Mouse (Mus musculus) liver, embryonic 11.5 days (tissue): ENCODE measurements around the gene Pmpca. TPM values are rescaled to one million over a fixed set of nuclear protein-coding genes. Genes with fewer than 3 reads are reported as not detected.

Source experiments
- ATAC-seq: fragments of 200-750 bp; cut with Nextera tagmentation; replicated peaks from 2 replicates; pipeline ENCODE4 v1.8.0; 2017; ENCODE audit warnings: moderate number of reproducible peaks, mild to moderate bottlenecking, moderate TSS enrichment, moderate library complexity; ENCODE audit not compliant: low FRiP score
- DNase-seq: peaks from one replicate; pipeline ENCODE4 v3.0.0-alpha.2; 2017; ENCODE audit warnings: low spot score
- H3K27ac ChIP-seq: fragments of 300-500 bp; sonication (generic); 2 replicates; pipeline ENCODE4 v1.5.1; 2014; ENCODE audit warnings: mild to moderate bottlenecking, low read depth, low read length, control low read depth
- H3K27me3 ChIP-seq: fragments of 300-500 bp; sonication (generic); replicated peaks from 2 replicates; pipeline ENCODE4 v1.6.1; 2014; ENCODE audit warnings: low read length, mixed read lengths; ENCODE audit not compliant: control insufficient read depth, insufficient read depth
- H3K36me3 ChIP-seq: fragments of 300-500 bp; sonication (generic); 2 replicates; pipeline ENCODE4 v1.6.1; 2014; ENCODE audit warnings: mild to moderate bottlenecking, low read length, moderate library complexity, mixed read lengths; ENCODE audit not compliant: control insufficient read depth, insufficient read depth
- H3K4me1 ChIP-seq: fragments of 300-500 bp; sonication (generic); replicated peaks from 2 replicates; pipeline ENCODE4 v1.6.1; 2014; ENCODE audit warnings: low read length, mixed read lengths; ENCODE audit not compliant: control insufficient read depth, insufficient read depth
- H3K4me2 ChIP-seq: fragments of 300-500 bp; sonication (generic); 2 replicates; pipeline ENCODE4 v1.6.1; 2014; ENCODE audit warnings: mild to moderate bottlenecking, control low read depth, moderate library complexity
- H3K4me3 ChIP-seq: fragments of 300-500 bp; sonication (generic); 2 replicates; pipeline ENCODE4 v1.5.1; 2014; ENCODE audit warnings: low read depth, low read length, control low read depth
- H3K9ac ChIP-seq: fragments of 300-500 bp; sonication (generic); 2 replicates; pipeline ENCODE4 v1.6.1; 2014; ENCODE audit warnings: low read depth, low read length, control low read depth
- H3K9me3 ChIP-seq: fragments of 300-500 bp; sonication (generic); 2 replicates; pipeline ENCODE4 v1.6.1; 2016; ENCODE audit warnings: low read length, inconsistent platforms, mixed read lengths; ENCODE audit not compliant: control insufficient read depth
- WGBS: fragments of 180-500 bp; shearing (Covaris S2); extraction: QIAGEN DNeasy Blood & Tissue Kit; methylation state at CpG from one replicate; pipeline ENCODE4 v1.1.7; 2014; 5-methylcytosine and 5-hydroxymethylcytosine counted together
- polyA plus RNA-seq: library from polyadenylated mRNA; unstranded; fragments of >200 nt; fragmentation: Nextera tagmentation; extraction: Ambion mirVana; gene quantifications from 2 replicates; pipeline ENCODE4 v1.2.1, GENCODE M21; 2014

Gene Pmpca
- polyA plus RNA-seq, result 147 and 150 TPM in 2 replicates

DNA sequence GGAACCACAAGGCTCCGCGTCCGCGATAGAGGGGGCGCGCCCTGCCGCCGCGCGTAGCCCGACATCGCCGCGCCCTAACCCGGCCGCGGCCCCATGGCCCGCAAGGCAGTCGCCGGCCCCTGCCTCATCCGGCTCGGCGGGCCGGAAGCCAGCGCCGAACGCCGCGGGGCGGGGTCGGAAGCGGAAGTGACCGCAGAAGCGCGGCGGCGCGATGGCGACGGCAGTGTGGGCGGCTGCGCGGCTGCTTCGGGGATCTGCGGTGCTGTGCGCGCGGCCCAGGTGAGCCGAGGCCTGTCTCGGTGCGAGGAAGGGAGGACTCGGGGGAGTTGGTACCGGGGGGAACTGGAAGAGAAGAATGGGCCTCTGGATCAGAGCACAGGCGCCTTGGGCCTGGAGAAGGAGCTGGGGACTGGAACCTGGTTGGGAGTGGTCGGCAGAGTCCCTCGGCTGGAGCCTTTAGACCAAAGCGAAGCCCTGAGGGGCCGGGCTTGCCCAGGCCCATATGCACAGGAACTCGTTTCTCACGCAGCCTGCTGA, at the start of gene Pmpca, which contains the start of gene Entr1:
Pmpca (plus strand) TSS at position 186 of the 537 bp plus-strand sequence.
Entr1 (minus strand) TSS at position 163 of the 537 bp plus-strand sequence.
- Histone ChIP-seq H3K27ac (peak within 1 kb of the TSS; percentile 40), H3K9me3 (no peaks in the 10 kb centered on the region), H3K4me2 (peak within 1 kb of the TSS; percentile 72), H3K4me1 (peaks cover 14% of the 10 kb centered on the region), H3K27me3 (no peaks in the 10 kb centered on the region), H3K36me3 (peaks cover 61% of the 10 kb centered on the region), H3K9ac (peak within 1 kb of the TSS; percentile 94), H3K4me3 (peak within 1 kb of the TSS; percentile 87)
- ATAC-seq (peak; percentile 91), DNase-seq (peak; percentile 88)
- under 1% methylated on average over 60 of the region's 60 CpGs for WGBS

DNA sequence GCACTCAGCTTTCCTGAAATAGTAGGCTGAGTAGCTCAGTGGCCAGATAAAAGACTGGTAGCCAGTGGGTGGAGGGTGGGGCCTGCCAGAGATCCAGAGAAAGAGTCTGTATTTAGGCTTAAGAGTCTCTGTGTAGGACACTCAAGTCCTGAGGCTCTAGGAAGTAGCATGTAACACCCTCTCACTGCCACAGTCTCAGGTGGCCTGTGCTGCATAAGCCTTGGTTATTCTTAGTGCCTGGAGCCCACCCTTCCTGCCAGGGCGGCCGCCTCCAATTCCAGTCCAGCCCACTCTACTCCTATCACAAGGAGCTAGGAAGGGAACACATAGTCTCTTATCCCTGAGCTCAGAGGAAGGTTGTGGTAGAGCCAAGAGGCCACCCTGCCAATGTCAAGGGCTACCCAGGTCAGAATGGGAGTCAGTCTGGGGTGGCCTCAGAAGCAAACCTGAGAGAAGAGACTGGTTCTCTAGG, 47.6 kb upstream of the Pmpca start:
- Histone ChIP-seq H3K9me3 (no peaks in the 10 kb centered on the region), H3K4me3 (no peak overlapping the region), H3K27me3 (no peaks in the 10 kb centered on the region), H3K27ac (peak overlapping the region; percentile 2; the same call in 1 of the 2 replicates), H3K4me1 (peaks cover 13% of the 10 kb centered on the region), H3K4me2 (no peak overlapping the region), H3K9ac (no peak overlapping the region), H3K36me3 (peaks cover 2% of the 10 kb centered on the region; the same call in 1 of the 2 replicates)
- 82% methylated on average over 2 of the region's 2 CpGs for WGBS
- DNase-seq (no peak), ATAC-seq (peak; percentile 23; the same call in 1 of the 2 replicates)

DNA sequence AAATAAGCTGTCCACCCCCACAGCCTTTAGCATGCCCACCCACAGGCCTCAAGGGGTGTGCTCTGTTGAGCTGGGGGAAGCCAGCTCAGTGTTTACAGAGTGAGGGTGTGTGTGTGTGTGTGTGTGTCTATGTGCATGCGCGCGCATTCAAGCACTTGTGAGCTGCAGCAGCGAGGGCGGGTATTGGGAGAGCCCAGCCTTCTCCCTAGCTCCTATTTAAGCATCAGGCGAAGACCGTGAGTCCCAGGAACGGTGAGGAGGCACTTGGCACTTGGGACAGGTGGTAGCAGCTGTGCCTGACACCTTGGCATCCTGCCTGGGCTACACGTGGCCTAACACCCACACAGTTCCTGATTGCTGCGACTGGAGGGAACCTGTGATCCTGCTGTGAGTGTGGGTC, 47.1 kb upstream of the Pmpca start:
- Histone ChIP-seq H3K9ac (no peak overlapping the region), H3K9me3 (no peaks in the 10 kb centered on the region), H3K27me3 (no peaks in the 10 kb centered on the region), H3K4me2 (no peak overlapping the region), H3K4me3 (no peak overlapping the region), H3K36me3 (peaks cover 5% of the 10 kb centered on the region; the same call in 1 of the 2 replicates), H3K4me1 (peaks cover 13% of the 10 kb centered on the region), H3K27ac (peak overlapping the region; percentile 68; the same call in 1 of the 2 replicates)
- ATAC-seq (0 out of 2 replicates have a peak, but pooled peaks have one; percentile 2), DNase-seq (no peak)
- WGBS, result 76% methylated on average over 10 of the region's 10 CpGs

DNA sequence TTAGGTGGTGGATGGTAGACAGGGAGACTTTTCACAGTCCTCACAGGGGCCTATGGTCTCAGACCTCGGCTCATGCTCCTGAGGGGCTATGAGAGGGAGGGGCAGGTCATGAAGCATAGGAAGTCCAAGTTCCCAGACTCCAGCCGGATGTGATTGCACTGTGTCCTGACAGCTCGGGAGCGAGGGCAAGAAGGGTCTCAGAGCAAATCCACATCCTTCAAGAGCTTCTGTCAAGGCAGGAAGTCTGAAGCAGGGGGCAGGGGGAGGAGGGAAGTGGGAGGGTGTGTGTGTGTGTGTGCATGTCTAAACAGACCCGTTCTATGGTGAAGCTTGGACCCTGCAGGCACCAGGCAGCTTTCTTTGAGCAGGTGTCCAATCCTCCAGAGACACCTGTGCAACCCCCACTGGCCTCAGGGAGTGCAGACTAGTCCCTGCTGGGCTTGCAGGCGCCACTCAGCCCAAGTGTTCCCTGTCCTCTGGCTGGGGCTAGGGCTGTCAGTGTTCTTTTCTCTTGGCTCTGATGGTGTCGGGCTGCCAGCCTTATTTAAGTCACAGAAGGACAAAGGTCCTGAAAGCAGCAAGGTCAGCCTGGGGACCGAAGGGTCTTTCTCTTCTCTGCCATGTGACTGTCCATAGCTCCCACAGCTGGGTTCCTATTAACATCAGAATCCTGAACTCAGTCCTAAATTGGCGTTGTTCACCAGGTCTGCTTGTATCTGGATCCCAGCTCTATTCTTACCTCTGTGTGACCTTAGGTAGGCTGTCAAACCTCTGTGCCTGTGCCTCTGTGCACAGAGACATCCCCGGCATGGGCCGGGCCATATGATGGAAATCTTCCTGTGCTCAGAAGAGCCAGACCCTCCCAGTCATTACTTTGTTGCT, 46.3 kb upstream of the Pmpca start:
- Histone ChIP-seq H3K4me2 (no peak overlapping the region), H3K36me3 (peaks cover 5% of the 10 kb centered on the region; the same call in 1 of the 2 replicates), H3K27me3 (no peaks in the 10 kb centered on the region), H3K4me3 (no peak overlapping the region), H3K9ac (no peak overlapping the region), H3K27ac (peak overlapping the region; percentile 68), H3K4me1 (peaks cover 14% of the 10 kb centered on the region), H3K9me3 (no peaks in the 10 kb centered on the region)
- no peak; the same call in 1 of the 2 replicates for ATAC-seq
- DNase-seq, result no peak
- WGBS, result 58% methylated on average over 11 of the region's 11 CpGs

DNA sequence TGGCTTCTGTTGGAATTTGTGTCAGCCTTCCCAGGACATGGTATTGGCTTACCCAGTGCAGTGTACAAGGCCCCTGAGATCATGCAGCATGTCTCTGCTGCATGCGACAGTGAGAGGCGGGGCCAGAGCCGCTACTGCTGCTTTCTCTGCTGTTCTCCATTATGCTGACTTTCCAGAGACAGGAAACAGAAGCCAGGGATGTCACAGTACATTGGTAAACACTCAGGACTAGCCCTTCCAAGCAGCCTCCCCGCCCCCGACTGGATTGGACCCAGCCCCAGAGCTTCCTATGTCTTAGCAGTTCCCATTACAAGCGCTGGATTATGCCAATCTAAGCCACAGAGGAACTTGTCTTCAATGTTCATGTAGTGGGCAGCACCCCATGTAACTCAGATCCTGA, 40.9 kb upstream of the Pmpca start:
- no peak overlapping the region for H3K27ac ChIP-seq
- no peaks in the 10 kb centered on the region for H3K9me3 ChIP-seq
- 73% methylated on average over 6 of the region's 6 CpGs for WGBS
- no peak overlapping the region for H3K9ac ChIP-seq
- DNase-seq (no peak), ATAC-seq (no peak)
- no peak overlapping the region for H3K4me2 ChIP-seq
- peaks cover 8% of the 10 kb centered on the region; the same call in 1 of the 2 replicates for H3K36me3 ChIP-seq
- H3K4me3 ChIP-seq, result no peak overlapping the region
- peaks cover 22% of the 10 kb centered on the region for H3K4me1 ChIP-seq
- H3K27me3 ChIP-seq, result no peaks in the 10 kb centered on the region

DNA sequence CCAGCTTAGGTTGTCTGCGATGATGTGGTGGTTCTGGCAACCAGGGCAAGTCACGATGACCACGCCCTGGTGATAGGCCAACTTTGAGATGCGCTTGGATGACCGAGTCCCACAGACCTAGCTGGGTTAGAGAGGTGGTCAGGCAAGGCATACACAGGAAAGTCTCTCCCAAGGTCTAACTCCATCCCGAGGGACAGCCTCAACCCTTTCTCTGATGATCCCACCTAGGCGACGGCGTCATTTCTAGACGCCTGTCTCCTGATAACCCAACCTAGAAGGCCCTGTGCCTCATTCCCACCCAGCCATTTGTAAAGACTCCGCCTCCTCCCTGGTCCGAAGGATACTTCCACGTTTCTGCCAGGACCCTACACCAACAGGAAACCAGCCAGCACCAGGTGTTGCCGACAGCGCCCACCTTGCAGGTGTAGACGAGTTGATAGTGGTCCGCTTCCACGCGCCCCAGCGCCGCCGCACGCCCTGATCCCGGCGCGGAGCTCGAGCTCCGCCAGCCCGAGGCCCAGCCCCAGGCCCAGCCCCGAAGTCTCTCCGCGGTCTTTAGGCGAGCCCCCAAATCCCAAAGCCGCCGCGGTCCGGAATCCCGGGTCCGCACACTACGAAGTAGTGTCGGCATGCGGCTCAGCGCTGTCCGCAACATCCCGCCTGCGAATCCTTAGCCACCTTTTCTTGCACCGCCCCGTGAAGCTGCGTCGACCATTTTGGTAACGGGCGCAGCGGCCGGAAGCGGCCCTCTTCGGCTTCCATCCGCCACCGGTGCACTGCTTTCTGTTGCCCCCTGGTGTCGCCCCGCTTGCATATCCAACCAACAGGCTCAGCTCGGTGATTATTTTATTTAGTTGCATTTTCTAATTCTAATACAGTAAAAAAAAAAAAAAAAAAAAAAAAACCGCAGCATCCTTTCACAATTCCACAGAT, 37.5 kb upstream of the Pmpca start, which contains the start of gene Dnlz:
Dnlz (minus strand) TSS at position 753 of the 933 bp plus-strand sequence.
- 1% methylated on average over 62 of the region's 62 CpGs for WGBS
- DNase-seq, result peak; percentile 89
- no peaks in the 10 kb centered on the region for H3K9me3 ChIP-seq
- H3K9ac ChIP-seq, result peak within 1 kb of the TSS; percentile 93
- no peaks in the 10 kb centered on the region for H3K27me3 ChIP-seq
- peak within 1 kb of the TSS; percentile 84 for H3K27ac ChIP-seq
- H3K4me2 ChIP-seq, result peak within 1 kb of the TSS; percentile 97
- ATAC-seq, result peak; percentile 82
- peaks cover 8% of the 10 kb centered on the region; the same call in 1 of the 2 replicates for H3K36me3 ChIP-seq
- peak within 1 kb of the TSS; percentile 82 for H3K4me3 ChIP-seq
- H3K4me1 ChIP-seq, result peaks cover 22% of the 10 kb centered on the region

DNA sequence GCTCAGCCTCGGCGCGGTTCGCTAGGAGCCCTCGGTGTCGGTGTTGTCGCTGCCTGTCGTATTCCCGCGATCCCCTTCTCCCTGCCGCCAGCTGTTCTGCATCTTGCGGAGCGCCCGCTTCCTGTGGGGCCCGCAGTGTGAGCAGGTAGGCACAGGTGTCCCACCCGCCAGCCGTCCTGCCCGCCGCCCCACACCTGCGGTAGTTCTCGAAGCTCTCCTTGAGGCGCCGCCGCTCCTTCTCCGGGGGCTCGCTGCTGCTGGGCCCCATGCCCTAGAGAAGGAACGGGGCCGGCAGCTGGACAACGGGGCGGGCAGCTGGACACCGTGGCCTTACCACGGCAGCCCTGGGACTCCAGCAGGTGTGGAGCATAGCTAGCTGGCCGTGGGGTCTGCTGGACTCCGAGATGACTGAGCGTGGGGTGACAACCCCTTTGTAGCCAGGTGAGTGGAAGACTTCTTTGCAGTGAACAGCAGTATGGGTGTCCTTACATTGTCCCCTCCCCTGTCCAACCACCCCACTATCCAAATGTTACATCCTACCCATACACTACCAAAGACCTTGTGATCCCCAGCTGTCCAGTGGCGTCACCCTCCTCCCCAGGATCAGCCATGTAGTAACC, 36.7 kb upstream of the Pmpca start:
- no peak for DNase-seq
- H3K36me3 ChIP-seq, result peaks cover 4% of the 10 kb centered on the region; the same call in 1 of the 2 replicates
- 5% methylated on average over 36 of the region's 36 CpGs for WGBS
- peaks cover 22% of the 10 kb centered on the region for H3K4me1 ChIP-seq
- peak overlapping the region; percentile 93 for H3K9ac ChIP-seq
- peak overlapping the region; percentile 82 for H3K4me3 ChIP-seq
- H3K4me2 ChIP-seq, result peak overlapping the region; percentile 97
- H3K27ac ChIP-seq, result no peak overlapping the region; the same call in 1 of the 2 replicates
- no peaks in the 10 kb centered on the region for H3K9me3 ChIP-seq
- no peaks in the 10 kb centered on the region for H3K27me3 ChIP-seq
- peak; percentile 42 for ATAC-seq
